ENCODE assay signal across 25 mouse cellular contexts in genomic region chr1:136499317-136499716, GRCm38 (mm10).
"Had no signal": no experiment of that assay in that cellular context is flagged by ENCODE, and none has a peak within 500 bp of the region (broad histone marks: within the 10 kb centered on the region; RNA-seq: fewer than 3 reads in every experiment).

No protein-coding gene starts in this region.

- H3K4me3 ChIP-seq: heart, adult 2 months; heart, embryonic 13.5 days; heart, embryonic 15.5 days; hindbrain, embryonic 13.5 days; hindbrain, embryonic 15.5 days; layer of hippocampus, adult 2 months; left cerebral cortex, adult 2 months; limb, embryonic 10.5 days; limb, embryonic 12.5 days; liver, embryonic 13.5 days; liver, embryonic 15.5 days had no signal

- H3K9ac ChIP-seq: heart, embryonic 13.5 days; heart, embryonic 15.5 days; hindbrain, embryonic 13.5 days; hindbrain, embryonic 15.5 days; limb, embryonic 12.5 days; liver, embryonic 13.5 days; liver, embryonic 15.5 days had no signal

- H3K9me3 ChIP-seq: heart, embryonic 15.5 days; hindbrain, embryonic 13.5 days; hindbrain, embryonic 15.5 days; liver, embryonic 13.5 days; liver, embryonic 15.5 days had no signal

- H3K4me1 ChIP-seq: heart, embryonic 13.5 days; heart, embryonic 15.5 days; hindbrain, embryonic 13.5 days; hindbrain, embryonic 15.5 days; limb, embryonic 10.5 days; limb, embryonic 12.5 days; liver, embryonic 13.5 days; liver, embryonic 15.5 days had no signal

- ATAC-seq: intestine, embryonic 16.5 days had no signal

- H3K27me3 ChIP-seq: heart, embryonic 13.5 days; heart, embryonic 15.5 days; hindbrain, embryonic 13.5 days; hindbrain, embryonic 15.5 days; limb, embryonic 12.5 days; liver, embryonic 13.5 days; liver, embryonic 15.5 days had no signal

- H3K27ac ChIP-seq: heart, adult 2 months; heart, embryonic 13.5 days; heart, embryonic 15.5 days; hindbrain, embryonic 13.5 days; hindbrain, embryonic 15.5 days; layer of hippocampus, adult 2 months; left cerebral cortex, adult 2 months; limb, embryonic 10.5 days; limb, embryonic 12.5 days; liver, embryonic 13.5 days; liver, embryonic 15.5 days had no signal

- H3K4me2 ChIP-seq: heart, embryonic 11.5 days; heart, embryonic 13.5 days; heart, embryonic 15.5 days; hindbrain, embryonic 13.5 days; hindbrain, embryonic 15.5 days; limb, embryonic 12.5 days; liver, embryonic 11.5 days; liver, embryonic 13.5 days; liver, embryonic 15.5 days had no signal

- H3K36me3 ChIP-seq: hindbrain, embryonic 15.5 days had no signal

- DNase-seq: gastrocnemius, postnatal 14 days; gastrocnemius, postnatal 36 days; heart, adult 11 months; heart, adult 2 months; heart, postnatal 14 days; heart, postnatal 36 days; kidney, adult 18-20 months; kidney, adult 8-10 months; kidney, postnatal 10 days; kidney, postnatal 25 days; kidney, postnatal 4 days; liver; liver, embryonic 13.5 days had no signal
